Mouse (Mus musculus) adrenal gland, adult 18-20 months (tissue): Measurements from ENCODE around the gene Kcnj11. TPM values are rescaled to one million over a fixed set of nuclear protein-coding genes. Genes with fewer than 3 reads are reported as not detected.

Experiments used
- DNase-seq, 2 experiments: peaks; one replicate each; pipeline ENCODE4 v3.0.0; 2021 to 2022; ENCODE audit warnings: low spot score in 2 of 2
- total RNA-seq, 2 experiments: library from RNA; stranded (reverse); gene quantifications; 1 replicate in 1 of 2; 2 replicates in 1 of 2; pipeline ENCODE4 v1.2.3; 2021

Gene Kcnj11
- total RNA-seq, 2 experiments from 2014 or later = 2.8 to 4.6 TPM

GRCm38 (mm10) chr7:46052161-46052821 lies 48.3 kb downstream of the Kcnj11 start:
- no peak for DNase-seq

DNA sequence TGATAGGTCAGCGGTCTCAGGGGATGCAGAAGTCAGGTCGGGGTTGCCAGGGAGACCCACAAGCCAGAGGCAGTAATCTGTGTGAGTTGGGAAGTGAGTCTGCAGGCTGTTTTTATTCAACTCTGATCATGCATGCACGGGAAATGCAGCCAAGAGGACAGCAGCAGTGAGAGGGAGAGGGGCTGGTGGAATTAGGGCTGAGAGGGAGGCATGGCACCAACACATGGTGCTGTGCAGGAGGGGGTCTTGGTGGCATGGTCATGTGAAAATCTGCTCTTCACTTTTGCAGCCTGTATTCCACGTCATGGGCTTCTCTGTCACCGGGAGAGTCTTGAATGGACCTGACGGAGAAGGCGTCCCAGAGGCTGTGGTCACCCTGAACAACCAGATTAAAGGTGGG lies 50.6 kb downstream of the Kcnj11 start:
- DNase-seq = no peak

- no peak for DNase-seq
These were observed 52.5 kb downstream of the Kcnj11 start for GRCm38 (mm10) chr7:46047873-46048562.

- DNase-seq = no peak
These were observed 54.7 kb downstream of the Kcnj11 start for GRCm38 (mm10) chr7:46045882-46046281.

DNA sequence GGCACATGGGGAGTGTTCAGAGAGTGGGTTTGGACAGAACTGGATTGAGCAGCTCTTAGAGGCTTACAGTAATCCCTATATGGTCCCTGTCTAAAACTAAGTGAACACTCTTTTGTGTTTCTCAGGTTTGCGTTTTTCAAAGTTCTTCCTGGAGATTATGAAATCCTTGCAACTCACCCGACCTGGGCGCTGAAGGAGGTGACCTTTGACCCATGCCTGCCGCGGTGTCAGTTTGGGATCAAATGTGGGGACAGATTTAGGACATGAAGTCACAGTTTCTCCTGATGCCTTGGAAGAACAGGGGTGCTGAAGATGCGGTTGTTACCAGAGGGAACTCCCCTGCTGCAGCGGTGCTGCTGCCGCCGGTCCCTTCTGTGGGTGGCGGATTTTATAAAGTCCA lies 56.5 kb downstream of the Kcnj11 start:
- DNase-seq = no peak

Other genes starting within 250 kb of the Kcnj11 start
- 100 to 1,000 TPM; 125 to 140 TPM for gene Kdelr1, start 228.0 kb downstream of the Kcnj11 start, total RNA-seq
- gene Grin2d, start 222.4 kb downstream of the Kcnj11 start, total RNA-seq = under 1 TPM; 0.66 to 0.67 TPM
- gene Syngr4, start 204.1 kb downstream of the Kcnj11 start, total RNA-seq = not detected
- 10 to 100 TPM; 70.9 to 89.3 TPM for gene Tmem143, start 203.8 kb downstream of the Kcnj11 start, total RNA-seq
- 100 to 1,000 TPM; 299 to 421 TPM for gene Emp3, start 179.4 kb downstream of the Kcnj11 start, total RNA-seq
- gene Ccdc114, start 176.7 kb downstream of the Kcnj11 start, total RNA-seq = 10 to 100 TPM; 17.7 to 21.1 TPM
- gene Abcc6, start 70.5 kb downstream of the Kcnj11 start, total RNA-seq = under 1 TPM in 1 of 2 experiments, not detected in 1; 0.10 TPM
- gene Nomo1, start 67.1 kb downstream of the Kcnj11 start, total RNA-seq = 10 to 100 TPM; 64.2 to 67.0 TPM
- 1 to 10 TPM; 3.3 to 4.4 TPM for gene Abcc8, start 79.3 kb upstream of the Kcnj11 start, total RNA-seq
- 1 to 10 TPM; 1.7 to 4.5 TPM for gene Ush1c, start 137.7 kb upstream of the Kcnj11 start, total RNA-seq
- 1 to 10 TPM in 1 of 2 experiments, not detected in 1; 3.0 TPM for gene Otog, start 140.2 kb upstream of the Kcnj11 start, total RNA-seq